Mouse (Mus musculus): ENCODE measurements around the gene Ovgp1.
A peak's percentile ranks its signal among the peaks of the same experiment; 100 is the strongest.
"Not testable (repeated sequence)": the region's sequence is repeated elsewhere in the genome, so short reads cannot be mapped to it uniquely, and the experiment has no call there.

Gene Ovgp1

DNA sequence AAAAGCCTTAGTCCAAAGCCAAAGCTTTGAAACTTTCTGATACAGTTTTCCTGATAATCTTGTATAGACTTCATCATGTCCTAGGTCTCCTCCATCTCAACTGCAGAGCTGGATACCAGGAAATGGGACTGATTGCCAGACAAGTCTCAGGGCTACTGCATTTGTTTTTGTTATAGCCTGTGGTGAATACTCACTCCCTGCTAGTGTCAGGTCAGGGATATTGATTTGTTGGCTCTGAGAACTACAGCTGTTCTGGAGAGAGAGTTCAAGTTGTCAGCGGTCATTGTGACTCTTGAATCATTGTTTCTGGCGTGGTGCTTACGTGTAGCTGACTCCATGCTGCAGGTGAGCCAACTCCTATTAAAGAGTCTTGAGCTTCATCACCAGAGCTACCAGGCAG is at the start of gene Ovgp1:
Gene Ovgp1, plus strand, starts transcription at position 301 of the 400 bp plus-strand sequence.
- no peak for DNase-seq (ENCODE audit: low read depth)

- DNase-seq (ENCODE audit: low read depth): no peak
These were observed 48.9 kb upstream of the Ovgp1 start for GRCm38 (mm10) chr3:105924616-105925015.

DNA sequence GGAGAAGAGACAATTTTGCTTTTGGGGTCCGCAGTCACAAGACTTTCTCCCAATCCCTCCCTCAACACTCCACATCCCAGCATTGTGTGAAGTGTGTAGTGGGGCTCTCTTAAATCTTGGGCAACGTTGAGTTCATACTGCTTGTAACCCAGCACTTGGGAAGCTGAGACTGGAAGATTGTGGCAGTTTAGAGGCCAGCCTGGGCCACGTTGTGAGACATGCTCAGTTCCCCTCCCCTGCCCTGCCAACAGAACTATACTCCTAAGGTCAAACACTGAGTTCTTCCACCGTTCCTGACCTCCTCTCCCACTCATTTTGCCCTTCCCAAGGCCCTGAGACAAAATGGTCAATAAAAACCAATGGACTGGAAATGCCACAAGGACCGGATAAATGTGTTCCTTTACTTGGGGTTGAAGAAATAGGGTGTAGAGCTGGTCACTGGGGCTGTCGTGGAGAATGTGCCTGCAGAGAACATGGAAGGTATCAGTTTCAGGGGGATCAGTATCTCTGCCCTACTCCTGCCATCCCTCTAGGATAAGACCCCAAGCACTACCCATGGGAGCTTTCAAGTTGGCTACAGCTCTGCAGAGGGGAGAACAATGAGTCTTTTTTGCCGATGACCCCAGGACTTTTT is 45.8 kb upstream of the Ovgp1 start:
- no peak for DNase-seq (ENCODE audit: low read depth)

DNA sequence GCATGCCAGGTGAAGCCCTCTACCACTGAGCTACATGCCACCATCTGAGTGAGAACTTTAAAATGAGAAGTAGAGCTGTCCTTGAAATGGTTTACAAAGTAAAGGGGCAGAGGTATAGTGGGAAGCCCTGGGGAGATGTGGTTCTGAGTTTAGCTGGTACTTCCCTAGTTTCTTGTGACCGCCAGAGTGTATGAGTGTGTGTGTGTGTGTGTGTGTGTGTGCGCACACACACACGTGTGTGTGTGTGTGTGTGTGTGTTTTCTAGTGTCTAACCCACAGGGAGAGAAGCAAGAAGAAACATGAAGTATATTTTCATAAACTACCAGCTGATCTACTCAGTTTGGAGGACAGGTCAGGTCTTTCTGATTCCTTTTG is 45.3 kb upstream of the Ovgp1 start:
- no peak for DNase-seq (ENCODE audit: low read depth)

DNA sequence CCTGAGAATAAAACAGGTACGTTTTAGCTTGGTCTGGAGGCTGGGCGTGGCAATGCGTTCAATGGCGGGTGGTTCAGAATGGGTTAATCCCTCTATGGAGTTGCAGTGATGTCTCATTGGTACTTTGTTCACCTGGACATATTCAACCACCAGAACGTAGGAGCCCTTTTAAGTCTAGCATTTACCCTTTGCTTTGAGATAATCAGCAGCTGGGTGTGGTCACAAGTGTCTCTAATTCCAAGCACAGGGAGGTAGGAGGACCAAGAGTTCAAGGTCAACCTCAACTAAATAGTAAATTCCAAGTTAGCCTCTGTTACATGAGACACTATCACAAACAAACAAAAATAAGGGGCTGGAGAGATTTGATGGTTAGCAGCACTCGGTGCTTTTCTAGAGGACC is 44.7 kb upstream of the Ovgp1 start:
- DNase-seq (ENCODE audit: low read depth): no peak

- DNase-seq (ENCODE audit: low read depth): no peak
These were observed 43.7 kb upstream of the Ovgp1 start for GRCm38 (mm10) chr3:105929821-105930220.

- DNase-seq (ENCODE audit: low read depth): no peak
These were observed 42.4 kb upstream of the Ovgp1 start for GRCm38 (mm10) chr3:105931095-105931494.

- DNase-seq (ENCODE audit: low read depth): no peak
These were observed 41.1 kb upstream of the Ovgp1 start, which contains the start of gene I830077J02Rik for GRCm38 (mm10) chr3:105932240-105933071. Gene I830077J02Rik (minus strand): TSS chr3:105932664.

DNA sequence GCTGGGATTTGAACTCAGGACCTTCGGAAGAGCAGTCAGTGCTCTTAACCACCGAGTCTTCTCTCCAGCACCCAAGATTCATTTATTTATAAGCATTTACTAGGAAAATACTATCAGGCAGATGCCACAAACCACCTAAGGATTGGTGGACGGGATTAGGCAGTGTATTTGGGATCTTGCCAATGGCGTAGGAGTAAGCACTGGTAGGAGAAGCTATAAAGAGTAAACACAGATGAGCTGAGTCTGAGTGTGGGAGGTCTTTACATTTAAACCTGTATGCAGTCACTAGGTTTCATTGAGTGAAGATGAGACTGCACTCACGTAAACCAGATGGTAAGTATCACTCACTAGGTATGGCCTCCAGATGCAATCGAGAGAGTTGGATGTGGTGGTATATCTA is 39.6 kb upstream of the Ovgp1 start:
- DNase-seq (ENCODE audit: low read depth): no peak

GRCm38 (mm10) chr3:105935033-105935432 is 38.5 kb upstream of the Ovgp1 start:
- peak; percentile 42 for DNase-seq (ENCODE audit: low read depth)

GRCm38 (mm10) chr3:105936111-105936510 is 37.4 kb upstream of the Ovgp1 start:
- no peak for DNase-seq (ENCODE audit: low read depth)

DNA sequence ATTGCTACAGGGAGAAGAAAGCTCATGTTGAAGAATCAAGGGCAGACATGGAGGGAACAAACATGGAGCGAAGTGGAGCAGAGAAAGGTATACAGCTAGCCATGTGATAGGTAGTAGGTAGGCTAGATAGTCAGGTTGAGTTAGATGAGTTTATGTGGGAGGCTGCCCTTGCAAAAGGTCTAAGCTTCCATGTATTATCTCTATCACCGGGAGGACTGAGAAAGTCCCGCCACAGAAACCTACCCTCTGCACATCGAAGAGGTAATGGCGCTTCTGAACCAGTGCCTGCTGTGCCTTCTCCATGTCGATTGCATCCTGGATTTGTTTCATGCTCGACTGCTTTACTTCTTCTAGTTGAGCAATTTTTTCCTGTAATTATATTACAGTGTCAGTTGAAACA is 22.2 kb upstream of the Ovgp1 start:
- DNase-seq (ENCODE audit: low read depth): no peak

- no peak for DNase-seq (ENCODE audit: low read depth)
These were observed 16.3 kb upstream of the Ovgp1 start for GRCm38 (mm10) chr3:105957235-105957634.

- peak; percentile 43 for DNase-seq (ENCODE audit: low read depth)
These were observed 15.3 kb upstream of the Ovgp1 start for GRCm38 (mm10) chr3:105958204-105958603.

GRCm38 (mm10) chr3:105958974-105959580 is 14.4 kb upstream of the Ovgp1 start, which contains the start of gene Wdr77:
Gene Wdr77 (plus strand): TSS chr3:105959369.
- DNase-seq (ENCODE audit: low read depth): peak; percentile 100

DNA sequence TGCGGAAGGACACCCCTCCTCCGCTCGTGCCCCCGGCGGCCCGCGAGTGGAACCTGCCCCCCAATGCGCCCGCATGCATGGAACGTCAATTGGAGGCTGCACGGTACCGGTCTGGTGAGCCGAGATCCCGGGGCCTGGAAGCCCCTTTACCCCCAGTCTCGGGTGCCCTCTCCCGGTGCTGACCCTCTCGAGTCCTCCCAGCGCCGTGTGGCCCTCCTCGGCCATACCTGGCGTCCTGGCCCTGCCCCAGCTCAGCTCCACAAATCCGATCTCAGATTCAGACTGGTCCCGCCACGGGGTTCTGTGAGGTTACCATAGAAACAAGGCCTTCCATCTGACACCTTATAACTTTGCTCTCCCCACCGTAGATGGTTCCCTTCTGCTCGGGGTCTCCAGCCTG is 13.9 kb upstream of the Ovgp1 start:
- DNase-seq (ENCODE audit: low read depth): peak; percentile 48

- no peak for DNase-seq (ENCODE audit: low read depth)
These were observed 13.5 kb upstream of the Ovgp1 start, which contains the start of gene Atp5f1 for GRCm38 (mm10) chr3:105959999-105960398. Gene Atp5f1 (minus strand): TSS chr3:105960099.

GRCm38 (mm10) chr3:105960700-105961099 is 12.8 kb upstream of the Ovgp1 start:
- DNase-seq (ENCODE audit: low read depth): peak; percentile 47

DNA sequence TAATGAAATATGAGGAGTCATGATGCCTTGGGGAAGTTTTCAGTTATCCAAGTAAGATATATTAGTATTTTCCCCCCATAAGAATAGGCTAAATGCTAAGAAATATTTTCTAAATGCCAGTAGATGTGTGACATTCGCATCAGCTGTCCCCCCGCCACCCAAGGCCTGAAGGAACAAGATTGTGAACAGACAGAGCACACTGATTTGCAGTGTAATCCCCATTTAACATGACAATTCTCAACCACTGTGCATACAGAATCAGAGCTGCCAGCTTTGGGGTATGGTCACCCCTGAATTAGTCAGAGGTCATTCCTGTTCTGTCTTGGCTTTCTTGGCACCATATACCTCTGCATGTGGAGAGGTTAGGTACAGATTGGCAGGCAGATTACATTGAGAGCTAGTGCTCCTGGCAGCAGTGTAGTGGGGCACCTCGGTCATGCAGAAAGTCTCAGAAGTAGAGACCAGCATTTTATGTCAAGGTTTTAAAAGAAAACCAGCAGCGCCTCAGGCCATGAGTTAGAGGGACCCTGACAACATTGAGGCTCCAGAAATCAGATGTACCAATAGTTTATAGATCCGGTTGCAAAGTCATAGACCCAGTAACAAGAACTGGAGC is 1.6 kb upstream of the Ovgp1 start:
- no peak for DNase-seq (ENCODE audit: low read depth)

DNA sequence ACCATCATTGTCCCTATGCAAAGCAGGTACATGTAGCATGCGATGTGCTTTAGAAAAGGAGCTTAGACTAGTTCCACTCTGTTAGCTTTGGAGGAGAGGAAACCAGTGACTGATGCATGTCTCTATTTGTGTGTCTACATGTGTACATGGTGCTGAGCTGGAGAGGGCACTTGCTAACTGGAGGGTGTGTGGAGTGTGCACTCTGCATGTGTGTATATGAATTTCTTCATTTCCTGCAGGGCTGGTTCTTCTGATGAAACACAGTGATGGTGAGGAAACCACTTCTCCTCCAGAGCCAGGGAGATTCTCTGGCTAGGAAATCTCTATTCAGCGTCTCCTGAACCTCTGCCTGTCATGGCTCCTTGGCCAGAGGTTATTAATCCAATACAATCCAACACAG is 663 bp downstream of the Ovgp1 start:
- no peak for DNase-seq (ENCODE audit: low read depth)

- DNase-seq (ENCODE audit: low read depth): not testable (repeated sequence)
These were observed 16.1 kb downstream of the Ovgp1 start for GRCm38 (mm10) chr3:105989611-105990010.

GRCm38 (mm10) chr3:105991653-105992283 is 18.3 kb downstream of the Ovgp1 start:
- peak; percentile 83 for DNase-seq (ENCODE audit: low read depth)
